In the genomic region with DNA sequence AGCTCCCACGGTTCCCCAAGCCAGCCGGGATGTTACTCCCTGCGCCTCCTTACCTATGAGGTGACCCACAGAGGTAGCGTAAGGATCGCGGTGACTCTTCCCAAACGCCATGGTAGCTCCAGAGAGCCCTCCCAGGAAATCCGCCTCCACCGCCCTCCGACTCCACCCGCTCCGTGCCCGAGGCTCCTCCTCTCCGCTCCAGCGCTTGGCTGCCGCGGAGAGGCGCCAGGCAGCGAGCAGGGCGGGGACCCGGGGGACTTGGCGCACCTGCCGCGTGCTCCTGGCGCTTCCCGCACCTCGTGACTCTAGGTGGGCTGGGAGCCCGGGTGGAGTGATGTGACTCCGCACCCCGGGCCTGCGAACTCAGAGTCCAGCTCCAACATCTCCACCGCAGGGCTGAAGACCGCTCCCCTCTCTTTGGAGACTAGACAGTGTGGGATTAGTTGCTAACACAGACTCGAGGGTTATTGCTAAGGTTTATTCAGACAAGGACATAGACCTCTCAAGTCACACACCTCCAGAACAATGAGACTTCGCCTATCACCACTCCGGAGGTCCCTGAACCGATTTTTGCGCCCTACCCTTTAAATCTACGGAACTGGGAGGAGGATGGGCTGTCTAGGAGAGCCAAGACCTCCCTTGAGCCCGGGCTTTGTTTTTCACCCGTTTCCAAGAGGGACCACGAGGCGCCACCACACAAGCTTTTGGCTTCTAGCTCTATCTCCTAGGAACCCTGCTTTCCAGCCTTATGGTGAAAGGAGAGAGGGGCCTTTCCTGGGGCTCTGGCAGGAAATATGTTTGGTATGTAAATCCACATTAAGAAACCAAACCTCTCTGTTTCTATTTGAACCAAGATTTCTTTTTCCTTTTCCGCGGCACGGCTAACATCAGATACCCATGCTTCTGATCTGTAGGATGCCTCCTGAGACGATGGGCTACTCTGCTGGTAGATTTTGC, we compare ENCODE assay signal across 8 mouse cellular contexts. TPM values are rescaled to one million over a fixed set of nuclear protein-coding genes. Genes with fewer than 3 reads are reported as not detected.
DNase-seq lines count a peak whose midpoint lies in the region; ATAC-seq and TF ChIP-seq lines count a peak whose summit lies in the region.

A gene (minus strand): TSS at position 907 of the 957 bp plus-strand sequence.

- DNase-seq in adrenal gland, adult 18-20 months (ENCODE audit: low spot score in 2 of 2): peak; percentile 62 to 80
- DNase-seq in gastrocnemius, adult 2 months: peak; percentile 93
- peak; percentile 71 for DNase-seq in left cerebral cortex, adult 11 months (ENCODE audit: low spot score)
- peak; percentile 77 for DNase-seq in lung, postnatal 14 days
- peak; percentile 89 for DNase-seq in right cerebral cortex, adult 18-20 months
- DNase-seq in urinary bladder, postnatal 4 days (ENCODE audit: low spot score in 2 of 2): peak; percentile 71 to 76

- H3K36me3 ChIP-seq in hindbrain, embryonic 15.5 days: no peaks in the 10 kb centered on the region

- peaks cover 3% of the 10 kb centered on the region for H3K4me1 ChIP-seq in cortical plate, adult 2 months (ENCODE audit: control insufficient read depth, insufficient read depth, low read length)
- H3K4me1 ChIP-seq in hindbrain, embryonic 15.5 days (replicated peaks): 0 out of 2 replicates have a peak, but pooled peaks cover 4% of the 10 kb centered on the region

- peak within 1 kb of the TSS; percentile 60 for H3K9ac ChIP-seq in hindbrain, embryonic 15.5 days

- no peaks in the 10 kb centered on the region for H3K27me3 ChIP-seq in hindbrain, embryonic 15.5 days

- ATAC-seq in hindbrain, embryonic 15.5 days (ENCODE audit: low FRiP score, low read depth): peak; percentile 91

- no peak for TF ChIP-seq CTCF in cortical plate, adult 2 months (IDR thresholded peaks at IDR 0.05; ENCODE audit: extremely low read depth, insufficient read depth, low read length)
- no peak for TF ChIP-seq CTCF in gastrocnemius, adult 2 months (IDR thresholded peaks at IDR 0.05)

- peak; percentile 51; the same call in 1 of the 2 replicates for TF ChIP-seq POLR2A in cortical plate, adult 2 months (IDR thresholded peaks at IDR 0.05; ENCODE audit: extremely low read depth, insufficient read depth, low read length)

- no peaks in the 10 kb centered on the region for H3K9me3 ChIP-seq in hindbrain, embryonic 15.5 days

- H3K4me2 ChIP-seq in hindbrain, embryonic 15.5 days: peak within 1 kb of the TSS; percentile 88

- H3K4me3 ChIP-seq in cortical plate, adult 2 months (ENCODE audit: insufficient read depth, low read length): peak within 1 kb of the TSS; percentile 88
- peak within 1 kb of the TSS; percentile 90 for H3K4me3 ChIP-seq in gastrocnemius, adult 2 months
- peak within 1 kb of the TSS; percentile 63 for H3K4me3 ChIP-seq in hindbrain, embryonic 15.5 days

- intact Hi-C loops in gastrocnemius, adult 2 months (cut with DNase I): no loop called here

- 5% methylated on average over 47 of the region's 47 CpGs for WGBS in hindbrain, embryonic 15.5 days

- peak within 1 kb of the TSS; percentile 35 for H3K27ac ChIP-seq in cortical plate, adult 2 months (ENCODE audit: insufficient read depth, low read length)
- H3K27ac ChIP-seq in gastrocnemius, adult 2 months: peak within 1 kb of the TSS; percentile 86
- H3K27ac ChIP-seq in hindbrain, embryonic 15.5 days (replicated peaks): peak within 1 kb of the TSS; percentile 78

RNA-seq across cellular contexts. Expression of the gene that starts here (rescaled TPM):
- total RNA-seq in adrenal gland, adult 18-20 months (2021): 10 to 100 TPM; 24.4 to 52.0 TPM
- 20.8 and 23.6 TPM in 2 replicates for polyA plus RNA-seq in cortical plate, adult 2 months (2012; rRNA removed)
- total RNA-seq in gastrocnemius, adult 2 months (2021): 10 to 100 TPM; 13.2 to 15.9 TPM
- polyA plus RNA-seq in hindbrain, embryonic 15.5 days (2015; fragmentation: Nextera tagmentation; extraction: Ambion mirVana): 20.3 and 21.5 TPM in 2 replicates

Comparison
In these comparisons a context has a peak if more than half of its experiments do, and no peak if none do; other contexts are left out.
1. Peak in every context shown above with its lines: DNase-seq, ATAC-seq, H3K4me3 ChIP-seq and H3K27ac ChIP-seq.
2. H3K27ac ChIP-seq: peak in every context shown above with its lines; median percentile 86 in gastrocnemius, adult 2 months; 78 in hindbrain, embryonic 15.5 days; 35 in cortical plate, adult 2 months.